Mouse (Mus musculus): Measurements from ENCODE around the gene Hells. TPM values are rescaled to one million over a fixed set of nuclear protein-coding genes. Genes with fewer than 3 reads are reported as not detected.

The Hells gene
- polyA plus RNA-seq (2012): 7.0 and 7.4 TPM in 2 replicates

DNA sequence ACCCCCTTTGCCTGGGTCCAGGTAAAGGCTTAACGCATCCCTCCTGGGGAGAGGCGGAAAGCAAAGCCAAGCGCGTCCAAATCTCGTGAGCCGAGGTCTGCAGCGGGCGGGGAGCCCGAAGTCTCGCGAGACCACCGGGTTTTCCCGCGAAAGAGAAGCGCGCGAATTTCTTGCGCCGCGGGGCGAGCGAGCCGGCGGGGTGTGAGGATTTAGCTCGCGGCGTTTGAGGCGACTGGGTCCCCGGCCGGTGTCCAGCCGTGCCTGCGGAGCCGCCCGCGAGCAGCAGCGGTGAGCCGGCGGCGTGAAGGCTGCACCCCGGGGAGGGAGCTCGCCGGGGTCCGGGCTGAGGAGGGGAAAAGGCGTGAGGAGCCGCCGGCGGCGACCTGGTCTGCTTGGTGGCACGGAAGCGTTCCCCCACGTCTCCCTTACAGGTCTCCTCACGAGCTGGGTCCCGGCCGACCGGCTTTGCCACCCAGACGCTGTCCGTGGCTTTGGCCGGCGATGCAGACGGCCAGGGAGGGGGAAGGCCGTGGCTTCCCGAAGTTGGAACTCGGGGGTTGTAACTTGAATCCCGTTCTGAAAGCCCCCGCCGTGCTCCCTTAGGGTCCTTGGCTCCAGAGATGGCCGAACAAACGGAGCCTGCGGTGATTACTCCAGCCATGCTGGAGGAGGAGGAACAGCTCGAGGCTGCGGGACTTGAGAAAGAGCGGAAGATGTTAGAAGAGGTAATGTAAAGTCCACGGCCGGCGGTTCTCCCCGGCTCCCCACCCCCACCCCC is at the start of gene Hells:
Hells (plus strand) TSS at position 128 of the 778 bp plus-strand sequence.

DNA sequence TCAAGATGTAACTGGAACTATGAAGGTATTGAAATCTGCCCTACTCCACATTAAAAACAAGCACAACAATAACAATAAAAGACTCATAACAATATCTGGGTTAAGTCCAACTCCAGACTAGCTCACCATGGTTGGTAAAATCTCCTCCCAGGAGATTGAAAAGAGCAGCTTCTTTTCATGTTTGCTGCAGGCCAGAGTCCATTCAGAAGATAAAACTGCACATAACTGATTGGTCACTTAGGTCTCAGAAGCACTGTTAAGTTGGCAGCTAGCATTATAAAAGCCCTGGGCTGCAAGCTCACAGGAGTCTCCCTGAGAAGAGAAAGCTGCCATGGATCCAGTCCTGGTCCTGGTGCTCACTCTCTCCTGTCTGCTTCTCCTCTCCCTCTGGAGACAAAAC is 76.0 kb downstream of the Hells start, which contains the start of gene Cyp2c55:
Cyp2c55 (plus strand) TSS at position 305 of the 400 bp plus-strand sequence.

Other genes with a start within 250 kb of the Hells start
- gene Noc3l, start 111.7 kb upstream of the Hells start, polyA plus RNA-seq (2012): 2.4 and 2.8 TPM in 2 replicates
- gene Tbc1d12, start 94.3 kb upstream of the Hells start, polyA plus RNA-seq (2012): 0.95 and 1.5 TPM in 2 replicates
- gene Cyp2c55, start 76.1 kb downstream of the Hells start, polyA plus RNA-seq (2012): not detected in 2 replicates
- gene Cyp2c65, start 130.1 kb downstream of the Hells start, polyA plus RNA-seq (2012): 0.05 TPM in 1 of 2 replicates, not detected in the other
- gene Cyp2c66, start 183.0 kb downstream of the Hells start, polyA plus RNA-seq (2012): not detected in 2 replicates